Mouse (Mus musculus) lung, postnatal 36 days (tissue): ENCODE measurements at regions not wholly inside any gene's neighbourhood (a gene's known extent, or its start where the extent isn't known, plus 50 kb on each side); places are given as distances from the start of the nearest gene placed in this dataset.

Experiments used
- DNase-seq: peaks from one replicate; pipeline ENCODE4 v3.0.0; 2022; ENCODE audit warnings: mixed read lengths

- no peak for DNase-seq
These were observed 580.2 kb downstream of the Zfp706 start for GRCm38 (mm10) chr15:36427334-36427733.

GRCm38 (mm10) chr15:36425902-36426301 lies 581.7 kb downstream of the Zfp706 start:
- DNase-seq, result no peak

GRCm38 (mm10) chr15:36424047-36424446 lies 583.5 kb downstream of the Zfp706 start:
- peak; percentile 41 for DNase-seq

- DNase-seq, result peak; percentile 54
These were observed 584.8 kb downstream of the Zfp706 start for GRCm38 (mm10) chr15:36422781-36423180.

- DNase-seq, result peak; percentile 40
These were observed 587.6 kb downstream of the Zfp706 start for GRCm38 (mm10) chr15:36419943-36420480.

GRCm38 (mm10) chr15:36417426-36417825 lies 590.1 kb downstream of the Zfp706 start:
- no peak for DNase-seq

GRCm38 (mm10) chr15:36415552-36416249 lies 591.9 kb downstream of the Zfp706 start:
- no peak for DNase-seq

- no peak for DNase-seq
These were observed 595.6 kb downstream of the Zfp706 start for GRCm38 (mm10) chr15:36412016-36412415.

GRCm38 (mm10) chr15:36405446-36405845 lies 602.1 kb downstream of the Zfp706 start:
- DNase-seq, result no peak

- peak; percentile 18 for DNase-seq
These were observed 604.0 kb downstream of the Zfp706 start for GRCm38 (mm10) chr15:36403336-36404119.

GRCm38 (mm10) chr15:36402051-36402450 lies 605.5 kb downstream of the Zfp706 start:
- DNase-seq, result no peak

GRCm38 (mm10) chr15:36400311-36400840 lies 607.2 kb downstream of the Zfp706 start:
- no peak for DNase-seq

- peak; percentile 47 for DNase-seq
These were observed 608.1 kb downstream of the Zfp706 start for GRCm38 (mm10) chr15:36399355-36400012.

- DNase-seq, result no peak
These were observed 609.2 kb downstream of the Zfp706 start for GRCm38 (mm10) chr15:36398099-36398982.

GRCm38 (mm10) chr15:36396791-36397190 lies 610.8 kb downstream of the Zfp706 start:
- DNase-seq, result no peak

- DNase-seq, result no peak
These were observed 611.3 kb downstream of the Zfp706 start for GRCm38 (mm10) chr15:36396245-36396644.

- no peak for DNase-seq
These were observed 611.9 kb downstream of the Zfp706 start for GRCm38 (mm10) chr15:36395672-36396050.

GRCm38 (mm10) chr15:36394914-36395671 lies 612.5 kb downstream of the Zfp706 start:
- no peak for DNase-seq

GRCm38 (mm10) chr15:36389775-36390174 lies 617.8 kb downstream of the Zfp706 start:
- DNase-seq, result no peak

GRCm38 (mm10) chr15:36381228-36381671 lies 626.3 kb downstream of the Zfp706 start:
- DNase-seq, result no peak
